Mouse (Mus musculus) G1E (cell line): ENCODE data around the gene Steap2. TPM values are rescaled to one million over a fixed set of nuclear protein-coding genes. Genes with fewer than 3 reads are reported as not detected.
"Not testable (repeated sequence)": the region's sequence is repeated elsewhere in the genome, so short reads cannot be mapped to it uniquely, and the experiment has no call there.

Experiments used
- ATAC-seq: 2 replicates; pipeline ENCODE4 v1.8.0; 2016; ENCODE audit warnings: mild to moderate bottlenecking; ENCODE audit not compliant: insufficient number of reproducible peaks, poor library complexity, low FRiP score, severe bottlenecking; ENCODE audit errors: extremely low read depth
- DNase-seq: peaks from one replicate; pipeline ENCODE4 v3.0.0; 2012; ENCODE audit warnings: low spot score
- H3K27me3 ChIP-seq: 2 replicates; pipeline ENCODE4 v1.6.1; 2012; ENCODE audit warnings: mild to moderate bottlenecking, low read length, inconsistent platforms; ENCODE audit not compliant: insufficient read depth
- H3K36me3 ChIP-seq: replicated peaks from 2 replicates; pipeline ENCODE3; 2012; ENCODE audit warnings: mild to moderate bottlenecking, inconsistent platforms
- H3K4me1 ChIP-seq: 2 replicates; pipeline ENCODE4 v1.6.1; 2012; ENCODE audit warnings: low read depth, low read length, inconsistent platforms, mixed read lengths; ENCODE audit not compliant: insufficient read depth
- H3K4me3 ChIP-seq: 2 replicates; pipeline ENCODE4 v1.5.1; 2012; ENCODE audit warnings: low read depth, mild to moderate bottlenecking, inconsistent platforms, low read length, moderate library complexity, mixed read lengths
- H3K9me3 ChIP-seq: replicated peaks from 2 replicates; pipeline ENCODE4 v1.6.1; 2012; ENCODE audit warnings: inconsistent platforms
- CTCF ChIP-seq: IDR thresholded peaks from 2 replicates; pipeline ENCODE4 v1.5.1; 2012; ENCODE audit warnings: low read depth, low read length, inconsistent platforms, mixed read lengths
- GATA1 ChIP-seq: IDR thresholded peaks from 2 replicates; pipeline ENCODE4 v1.6.1; 2012; ENCODE audit warnings: borderline replicate concordance, low read length, inconsistent platforms, mixed read lengths
- GATA2 ChIP-seq: IDR thresholded peaks from 2 replicates; pipeline ENCODE4 v1.6.1; 2012; ENCODE audit warnings: low read depth, low read length, inconsistent platforms, borderline replicate concordance
- POLR2AphosphoS5 ChIP-seq: IDR thresholded peaks from 2 replicates; pipeline ENCODE4 v1.6.1; 2012; ENCODE audit warnings: low read depth, low read length, inconsistent platforms; ENCODE audit not compliant: insufficient replicate concordance
- TAL1 ChIP-seq: conservative IDR thresholded peaks from 2 replicates; pipeline ENCODE4 v1.6.1; 2012; ENCODE audit warnings: low read depth, low read length, inconsistent platforms, mixed read lengths
- polyA plus RNA-seq: library from polyadenylated mRNA; stranded (reverse); fragments of >175 nt; gene quantifications from 2 replicates; pipeline ENCODE4 v1.2.3, GENCODE M21; 2012
- total RNA-seq, 2 experiments: library from RNA; stranded (forward) in 1 of 2; stranded (reverse) in 1 of 2; fragments of 200-1000 nt in 1 of 2; fragments of >200 nt in 1 of 2; fragmentation: Nextera tagmentation in 1 of 2; gene quantifications; 2 replicates each; pipeline ENCODE4 v1.2.3; 2014 to 2017

Steap2 gene
- total and polyA plus RNA-seq, 3 experiments = 0.27 TPM; not detected in 2

- Histone ChIP-seq H3K36me3 (no peaks in the 10 kb centered on the region), H3K4me3 (no peak overlapping the region), H3K9me3 (no peaks in the 10 kb centered on the region), H3K4me1 (no peaks in the 10 kb centered on the region), H3K27me3 (peaks cover 13% of the 10 kb centered on the region)
- ATAC-seq = no peak
- DNase-seq = no peak
- no peak for TF ChIP-seq TAL1
- TF ChIP-seq CTCF = no peak
- no peak for TF ChIP-seq GATA1
- TF ChIP-seq GATA2 = no peak
These were observed 2.1 kb downstream of the Steap2 start for GRCm38 (mm10) chr5:5692167-5692738.

GRCm38 (mm10) chr5:5688945-5689540 lies 5.3 kb downstream of the Steap2 start:
- DNase-seq (no peak), ATAC-seq (no peak)
- Histone ChIP-seq H3K4me3 (no peak overlapping the region), H3K36me3 (no peaks in the 10 kb centered on the region), H3K9me3 (no peaks in the 10 kb centered on the region), H3K4me1 (no peaks in the 10 kb centered on the region), H3K27me3 (peaks cover 9% of the 10 kb centered on the region)
- TF ChIP-seq GATA1 (no peak), CTCF (no peak), TAL1 (no peak), GATA2 (no peak), POLR2AphosphoS5 (no peak)

GRCm38 (mm10) chr5:5688228-5688627 lies 6.2 kb downstream of the Steap2 start:
- DNase-seq (no peak), ATAC-seq (no peak)
- TF ChIP-seq POLR2AphosphoS5 (no peak), CTCF (no peak), TAL1 (no peak), GATA2 (no peak), GATA1 (no peak)
- Histone ChIP-seq H3K4me1 (no peaks in the 10 kb centered on the region), H3K27me3 (peaks cover 3% of the 10 kb centered on the region), H3K9me3 (no peaks in the 10 kb centered on the region), H3K4me3 (no peak overlapping the region), H3K36me3 (no peaks in the 10 kb centered on the region)

- Histone ChIP-seq H3K27me3 (peaks cover 3% of the 10 kb centered on the region; the same call in 1 of the 2 replicates), H3K4me3 (no peak overlapping the region), H3K4me1 (no peaks in the 10 kb centered on the region), H3K36me3 (no peaks in the 10 kb centered on the region), H3K9me3 (no peaks in the 10 kb centered on the region)
- TF ChIP-seq CTCF = no peak
- no peak for TF ChIP-seq GATA1
- TF ChIP-seq POLR2AphosphoS5 = no peak
- TF ChIP-seq TAL1 = no peak
- TF ChIP-seq GATA2 = no peak
- DNase-seq (no peak), ATAC-seq (no peak)
These were observed 7.4 kb downstream of the Steap2 start for GRCm38 (mm10) chr5:5686973-5687372.

- ATAC-seq, DNase-seq, H3K4me1 ChIP-seq, H3K4me3 ChIP-seq, H3K27me3 ChIP-seq, H3K9me3 ChIP-seq, H3K36me3 ChIP-seq: not testable (repeated sequence)
These were observed 9.4 kb downstream of the Steap2 start for GRCm38 (mm10) chr5:5684946-5685345.

GRCm38 (mm10) chr5:5683292-5683691 lies 11.1 kb downstream of the Steap2 start:
- Histone ChIP-seq H3K27me3 (peaks cover 5% of the 10 kb centered on the region; the same call in 1 of the 2 replicates), H3K9me3 (no peaks in the 10 kb centered on the region), H3K4me3 (no peak overlapping the region), H3K36me3 (no peaks in the 10 kb centered on the region), H3K4me1 (no peaks in the 10 kb centered on the region)
- DNase-seq (no peak), ATAC-seq (no peak)
- TF ChIP-seq CTCF (no peak), POLR2AphosphoS5 (no peak), TAL1 (no peak)

GRCm38 (mm10) chr5:5679459-5679858 lies 14.9 kb downstream of the Steap2 start:
- H3K4me1 ChIP-seq = no peaks in the 10 kb centered on the region
- H3K9me3 ChIP-seq = no peaks in the 10 kb centered on the region
- H3K36me3 ChIP-seq = no peaks in the 10 kb centered on the region
- TF ChIP-seq GATA2 = no peak
- TF ChIP-seq TAL1 = no peak
- TF ChIP-seq GATA1 = no peak
- TF ChIP-seq CTCF = no peak
- TF ChIP-seq POLR2AphosphoS5 = no peak
- ATAC-seq (no peak), DNase-seq (no peak)
- peaks cover 9% of the 10 kb centered on the region for H3K27me3 ChIP-seq
- no peak overlapping the region for H3K4me3 ChIP-seq
